In genomic region chr14:59627142-59627680, GRCm38 (mm10) we compare ENCODE assay signal across 8 mouse cellular contexts. TPM values are rescaled to one million over a fixed set of nuclear protein-coding genes. Genes with fewer than 3 reads are reported as not detected.
DNase-seq lines count a peak whose midpoint lies in the region; ATAC-seq and TF ChIP-seq lines count a peak whose summit lies in the region.

No protein-coding gene starts in this region.

- peaks cover 62% of the 10 kb centered on the region for H3K27me3 ChIP-seq in kidney, embryonic 15.5 days
- peaks cover 45% of the 10 kb centered on the region for H3K27me3 ChIP-seq in embryonic facial prominence, embryonic 13.5 days
- H3K27me3 ChIP-seq in hindbrain, embryonic 14.5 days (ENCODE audit: control insufficient read depth, insufficient read depth, low read length) = peaks cover 9% of the 10 kb centered on the region
- H3K27me3 ChIP-seq in midbrain, postnatal 0 days (ENCODE audit: insufficient read depth, low read length) = peaks cover 4% of the 10 kb centered on the region; the same call in 1 of the 2 replicates

- no peak for ATAC-seq in kidney, embryonic 15.5 days (replicated peaks; ENCODE audit: low FRiP score)
- no peak for ATAC-seq in embryonic facial prominence, embryonic 13.5 days (ENCODE audit: insufficient number of reproducible peaks, insufficient read depth, low FRiP score, low TSS enrichment, low read depth)
- ATAC-seq in hindbrain, embryonic 14.5 days (ENCODE audit: low FRiP score) = no peak
- ATAC-seq in midbrain, postnatal 0 days (ENCODE audit: low FRiP score) = no peak
- no peak for ATAC-seq in megakaryocyte progenitor cell, adult 5-6 weeks (replicated peaks; ENCODE audit: poor library complexity)

- DNase-seq in kidney, postnatal 36 days = no peak
- DNase-seq in hindbrain, embryonic 14.5 days (ENCODE audit: low spot score) = no peak
- peak; percentile 39 for DNase-seq in midbrain, postnatal 0 days (ENCODE audit: low spot score)
- DNase-seq in spleen, postnatal 10 days (ENCODE audit: low spot score in 2 of 2) = no peak
- DNase-seq in urinary bladder, postnatal 36 days (ENCODE audit: low spot score in 2 of 2) = no peak

- 19% methylated on average over 9 of the region's 9 CpGs for WGBS in kidney, embryonic 15.5 days
- WGBS in embryonic facial prominence, embryonic 13.5 days = 22% methylated on average over 9 of the region's 9 CpGs
- WGBS in hindbrain, embryonic 14.5 days = 32% methylated on average over 8 of the region's 9 CpGs
- WGBS in midbrain, postnatal 0 days = 24% methylated on average over 9 of the region's 9 CpGs

- no peak for TF ChIP-seq CTCF in midbrain, postnatal 0 days (IDR thresholded peaks at IDR 0.05)

- H3K4me2 ChIP-seq in kidney, embryonic 15.5 days = peak overlapping the region; percentile 93
- H3K4me2 ChIP-seq in embryonic facial prominence, embryonic 13.5 days = peak overlapping the region; percentile 83
- H3K4me2 ChIP-seq in hindbrain, embryonic 14.5 days (replicated peaks) = peak overlapping the region; percentile 67
- H3K4me2 ChIP-seq in midbrain, postnatal 0 days (ENCODE audit: low read depth, low read length, poor library complexity, severe bottlenecking) = peak overlapping the region; percentile 76

- H3K9me3 ChIP-seq in kidney, embryonic 15.5 days (replicated peaks) = no peaks in the 10 kb centered on the region
- no peaks in the 10 kb centered on the region for H3K9me3 ChIP-seq in embryonic facial prominence, embryonic 13.5 days
- no peaks in the 10 kb centered on the region for H3K9me3 ChIP-seq in hindbrain, embryonic 14.5 days (ENCODE audit: control insufficient read depth, low read length)
- no peaks in the 10 kb centered on the region for H3K9me3 ChIP-seq in midbrain, postnatal 0 days (ENCODE audit: low read length)

- H3K36me3 ChIP-seq in kidney, embryonic 15.5 days = peaks cover 15% of the 10 kb centered on the region
- H3K36me3 ChIP-seq in embryonic facial prominence, embryonic 13.5 days = peaks cover 8% of the 10 kb centered on the region
- H3K36me3 ChIP-seq in hindbrain, embryonic 14.5 days (replicated peaks; ENCODE audit: control insufficient read depth, insufficient read depth) = no peaks in the 10 kb centered on the region
- no peaks in the 10 kb centered on the region for H3K36me3 ChIP-seq in midbrain, postnatal 0 days (ENCODE audit: insufficient read depth, low read length)

- H3K27ac ChIP-seq in kidney, embryonic 15.5 days = 0 out of 2 replicates have a peak overlapping the region, but pooled peaks have one; percentile 41
- no peak overlapping the region for H3K27ac ChIP-seq in embryonic facial prominence, embryonic 13.5 days
- no peak overlapping the region; the same call in 1 of the 2 replicates for H3K27ac ChIP-seq in hindbrain, embryonic 14.5 days
- H3K27ac ChIP-seq in midbrain, postnatal 0 days (ENCODE audit: low read depth, low read length) = no peak overlapping the region

- peak overlapping the region; percentile 70 for H3K4me3 ChIP-seq in kidney, embryonic 15.5 days (replicated peaks)
- peak overlapping the region; percentile 62 for H3K4me3 ChIP-seq in embryonic facial prominence, embryonic 13.5 days
- peak overlapping the region; percentile 66 for H3K4me3 ChIP-seq in hindbrain, embryonic 14.5 days (replicated peaks; ENCODE audit: low read length)
- H3K4me3 ChIP-seq in midbrain, postnatal 0 days (ENCODE audit: low read depth, low read length) = peak overlapping the region; percentile 69

- peak overlapping the region; percentile 31; the same call in 1 of the 2 replicates for H3K9ac ChIP-seq in kidney, embryonic 15.5 days
- 0 out of 2 replicates have a peak overlapping the region, but pooled peaks have one; percentile 16 for H3K9ac ChIP-seq in embryonic facial prominence, embryonic 13.5 days
- H3K9ac ChIP-seq in hindbrain, embryonic 14.5 days = no peak overlapping the region; the same call in 1 of the 2 replicates
- H3K9ac ChIP-seq in midbrain, postnatal 0 days (replicated peaks; ENCODE audit: low read length, poor library complexity, severe bottlenecking) = no peak overlapping the region

- peaks cover 40% of the 10 kb centered on the region for H3K4me1 ChIP-seq in kidney, embryonic 15.5 days
- peaks cover 34% of the 10 kb centered on the region for H3K4me1 ChIP-seq in embryonic facial prominence, embryonic 13.5 days
- H3K4me1 ChIP-seq in hindbrain, embryonic 14.5 days (replicated peaks; ENCODE audit: control insufficient read depth, insufficient read depth, low read length) = peaks cover 16% of the 10 kb centered on the region
- no peaks in the 10 kb centered on the region for H3K4me1 ChIP-seq in midbrain, postnatal 0 days (ENCODE audit: insufficient read depth, low read length)

RNA-seq across cellular contexts. Expression of gene Shisa2, which starts 2.1 kb away (rescaled TPM):
- 15.3 and 16.0 TPM in 2 replicates for polyA plus RNA-seq in kidney, embryonic 15.5 days (2015; fragmentation: Nextera tagmentation; extraction: Ambion mirVana)
- 9.4 and 10.0 TPM in 2 replicates for polyA plus RNA-seq in embryonic facial prominence, embryonic 13.5 days (2015; fragmentation: Nextera tagmentation; extraction: Ambion mirVana)
- 5.6 and 6.5 TPM in 2 replicates for polyA plus RNA-seq in hindbrain, embryonic 14.5 days (2014; fragmentation: Nextera tagmentation; extraction: Ambion mirVana)
- total RNA-seq in midbrain, postnatal 0 days (2014; rRNA removed) = 15.1 and 21.0 TPM in 2 replicates
- 3.5 and 4.8 TPM in 2 replicates for polyA plus RNA-seq in midbrain, postnatal 0 days (2015; fragmentation: Nextera tagmentation; extraction: Ambion mirVana)
- total RNA-seq in megakaryocyte progenitor cell, adult 5-6 weeks (2015) = 1.7 and 1.8 TPM in 2 replicates
- 0.33 and 1.8 TPM in 2 replicates for total RNA-seq in megakaryocyte progenitor cell, adult 5-6 weeks (2017)

RNA-seq across cellular contexts. Expression of gene Cdadc1, which starts 29.5 kb away (rescaled TPM):
- 33.9 and 36.0 TPM in 2 replicates for polyA plus RNA-seq in kidney, embryonic 15.5 days (2015; fragmentation: Nextera tagmentation; extraction: Ambion mirVana)
- polyA plus RNA-seq in embryonic facial prominence, embryonic 13.5 days (2015; fragmentation: Nextera tagmentation; extraction: Ambion mirVana) = 29.5 and 38.6 TPM in 2 replicates
- polyA plus RNA-seq in hindbrain, embryonic 14.5 days (2014; fragmentation: Nextera tagmentation; extraction: Ambion mirVana) = 35.2 and 37.3 TPM in 2 replicates
- total RNA-seq in midbrain, postnatal 0 days (2014; rRNA removed) = 7.3 and 13.9 TPM in 2 replicates
- polyA plus RNA-seq in midbrain, postnatal 0 days (2015; fragmentation: Nextera tagmentation; extraction: Ambion mirVana) = 32.5 and 36.6 TPM in 2 replicates
- total RNA-seq in megakaryocyte progenitor cell, adult 5-6 weeks (2015) = 44.9 and 48.9 TPM in 2 replicates
- 23.2 and 25.4 TPM in 2 replicates for total RNA-seq in megakaryocyte progenitor cell, adult 5-6 weeks (2017)

Comparison
In these comparisons a context has a peak if more than half of its experiments do, and no peak if none do; other contexts are left out.
1. H3K9ac ChIP-seq: peak in kidney, embryonic 15.5 days (single experiment) and embryonic facial prominence, embryonic 13.5 days (single experiment); none in hindbrain, embryonic 14.5 days (single experiment) and midbrain, postnatal 0 days (single experiment).
2. Peak in every context shown above with its lines, with median percentiles within 50 percentile points of each other: H3K4me2 ChIP-seq and H3K4me3 ChIP-seq.